Mouse (Mus musculus): Measurements from ENCODE around the gene Tctn3. TPM values are rescaled to one million over a fixed set of nuclear protein-coding genes. Genes with fewer than 3 reads are reported as not detected.

Gene Tctn3
- polyA plus RNA-seq (2015; fragmentation: Nextera tagmentation; extraction: Ambion mirVana) = 4.1 and 4.5 TPM in 2 replicates

DNA sequence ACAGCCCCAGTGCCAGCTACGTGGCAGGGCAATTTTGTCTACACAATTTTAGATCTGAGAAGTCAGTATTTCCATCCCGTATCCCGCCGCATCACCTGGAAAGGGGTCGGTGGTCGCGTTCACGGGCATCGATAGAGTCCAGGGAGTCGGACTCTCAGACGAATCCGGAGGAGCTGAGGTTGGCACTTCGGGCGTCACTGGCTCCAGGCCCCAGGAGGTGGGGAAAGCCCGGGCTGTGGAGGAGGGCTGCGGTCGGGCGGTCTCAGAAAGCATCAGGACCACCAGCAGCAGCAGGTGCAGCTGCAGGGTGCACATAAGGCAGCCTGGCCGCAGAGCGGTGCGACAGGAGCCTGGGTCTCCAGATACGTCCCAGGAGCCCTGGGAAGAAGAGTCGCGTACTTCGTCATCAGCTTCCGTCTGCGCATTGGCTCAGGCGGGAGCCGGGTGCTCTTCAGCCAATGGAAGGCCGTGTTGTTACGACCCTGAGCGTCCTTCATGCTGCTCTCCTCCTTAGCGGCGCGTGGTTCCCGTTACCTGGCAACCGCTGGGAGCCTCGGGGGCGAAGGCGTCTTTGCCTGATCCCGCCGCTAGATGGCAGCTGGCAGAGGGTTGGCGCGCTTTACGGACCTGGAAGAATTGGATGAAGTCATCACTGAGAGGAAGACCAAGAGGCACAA is at the start of gene Tctn3, which contains the start of gene Entpd1:
Tctn3 (minus strand) TSS at position 404 of the 677 bp plus-strand sequence.
Entpd1 (plus strand) TSS at position 537 of the 677 bp plus-strand sequence.
- no peak for TF ChIP-seq EP300 (optimal IDR thresholded peaks at IDR 0.05)
- peak; percentile 99 for TF ChIP-seq CTCF (IDR thresholded peaks at IDR 0.05; ENCODE audit: low read depth)
- peak within 1 kb of the TSS; percentile 65 for H3K9ac ChIP-seq (ENCODE audit: low read length)
- ATAC-seq (ENCODE audit: low FRiP score, low TSS enrichment) (peak; percentile 100), DNase-seq (ENCODE audit: low spot score) (peak; percentile 96)
- no peaks in the 10 kb centered on the region for H3K27me3 ChIP-seq (ENCODE audit: control insufficient read depth, insufficient read depth, low read length)
- H3K4me1 ChIP-seq (replicated peaks; ENCODE audit: control insufficient read depth, insufficient read depth) = no peaks in the 10 kb centered on the region
- H3K27ac ChIP-seq (replicated peaks) = no peak within 1 kb of the TSS
- no peaks in the 10 kb centered on the region for H3K9me3 ChIP-seq (ENCODE audit: control insufficient read depth, low read length)
- H3K36me3 ChIP-seq (ENCODE audit: control insufficient read depth, insufficient read depth, low read length) = peaks cover 4% of the 10 kb centered on the region; the same call in 1 of the 2 replicates
- 0% methylated on average over 45 of the region's 45 CpGs for WGBS
- H3K4me2 ChIP-seq (replicated peaks; ENCODE audit: low read depth) = peak within 1 kb of the TSS; percentile 74
- peak within 1 kb of the TSS; percentile 65 for H3K4me3 ChIP-seq (ENCODE audit: low read depth, low read length)

DNA sequence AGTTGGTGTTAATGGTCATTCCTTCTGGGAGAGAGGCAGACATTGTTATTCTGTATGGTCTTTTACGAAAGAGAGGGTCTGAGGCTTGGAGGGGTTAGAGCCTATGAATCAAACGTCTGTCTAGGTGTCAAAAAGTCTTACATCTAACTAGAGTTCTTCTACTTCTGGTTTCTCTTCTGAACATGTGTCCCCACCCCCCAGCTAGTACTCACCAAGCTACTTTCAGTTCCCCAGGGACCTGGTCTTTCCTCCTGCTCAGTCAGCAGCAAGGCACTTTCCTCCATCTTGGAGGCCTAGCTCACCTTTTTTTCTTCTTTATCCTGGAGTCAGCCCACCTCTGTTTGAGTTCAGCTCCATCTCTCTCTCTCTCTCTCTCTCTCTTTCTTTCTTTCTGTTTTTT is 49.1 kb upstream of the Tctn3 start:
- Histone ChIP-seq H3K36me3 (ENCODE audit: control insufficient read depth, insufficient read depth, low read length) (no peaks in the 10 kb centered on the region), H3K4me3 (ENCODE audit: low read depth, low read length) (peak overlapping the region; percentile 35), H3K4me2 (replicated peaks; ENCODE audit: low read depth) (peak overlapping the region; percentile 50), H3K4me1 (replicated peaks; ENCODE audit: control insufficient read depth, insufficient read depth) (0 out of 2 replicates have a peak, but pooled peaks cover 4% of the 10 kb centered on the region), H3K9ac (ENCODE audit: low read length) (peak overlapping the region; percentile 58), H3K27me3 (ENCODE audit: control insufficient read depth, insufficient read depth, low read length) (no peaks in the 10 kb centered on the region), H3K27ac (replicated peaks) (peak overlapping the region; percentile 90), H3K9me3 (ENCODE audit: control insufficient read depth, low read length) (no peaks in the 10 kb centered on the region)
- no peak for DNase-seq (ENCODE audit: low spot score)
- WGBS = 79% methylated on average over 2 of the region's 2 CpGs
- TF ChIP-seq CTCF (IDR thresholded peaks at IDR 0.05; ENCODE audit: low read depth) (no peak), EP300 (optimal IDR thresholded peaks at IDR 0.05) (no peak)
- no peak for ATAC-seq (ENCODE audit: low FRiP score, low TSS enrichment)

DNA sequence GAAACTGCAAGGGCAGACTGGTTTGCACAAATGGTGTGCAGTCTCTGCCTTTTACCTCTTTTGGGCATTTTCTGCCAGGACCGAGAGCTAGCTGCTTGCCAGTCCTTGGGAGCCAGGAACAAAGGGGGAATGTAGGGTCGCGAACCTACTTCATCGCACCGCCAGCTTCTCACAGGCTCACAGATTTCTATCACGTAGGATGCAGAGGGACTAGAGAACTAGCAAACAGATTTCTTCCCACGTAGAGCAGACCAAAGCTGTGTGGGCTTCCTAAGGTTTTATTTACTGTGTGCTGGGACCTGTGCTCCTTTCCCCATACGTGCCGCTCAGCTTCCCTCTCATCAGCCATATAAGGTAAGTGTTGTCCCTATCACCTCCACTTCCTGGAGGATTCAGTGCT is 48.5 kb upstream of the Tctn3 start:
- Histone ChIP-seq H3K9me3 (ENCODE audit: control insufficient read depth, low read length) (no peaks in the 10 kb centered on the region), H3K36me3 (ENCODE audit: control insufficient read depth, insufficient read depth, low read length) (no peaks in the 10 kb centered on the region), H3K4me2 (replicated peaks; ENCODE audit: low read depth) (peak overlapping the region; percentile 50), H3K9ac (ENCODE audit: low read length) (peak overlapping the region; percentile 58), H3K4me1 (replicated peaks; ENCODE audit: control insufficient read depth, insufficient read depth) (0 out of 2 replicates have a peak, but pooled peaks cover 4% of the 10 kb centered on the region), H3K27me3 (ENCODE audit: control insufficient read depth, insufficient read depth, low read length) (no peaks in the 10 kb centered on the region), H3K27ac (replicated peaks) (peak overlapping the region; percentile 90), H3K4me3 (ENCODE audit: low read depth, low read length) (peak overlapping the region; percentile 35)
- TF ChIP-seq EP300 (optimal IDR thresholded peaks at IDR 0.05) (no peak), CTCF (IDR thresholded peaks at IDR 0.05; ENCODE audit: low read depth) (no peak)
- DNase-seq (ENCODE audit: low spot score) (no peak), ATAC-seq (ENCODE audit: low FRiP score, low TSS enrichment) (peak; percentile 24; the same call in 1 of the 2 replicates)
- 12% methylated on average over 9 of the region's 9 CpGs for WGBS

DNA sequence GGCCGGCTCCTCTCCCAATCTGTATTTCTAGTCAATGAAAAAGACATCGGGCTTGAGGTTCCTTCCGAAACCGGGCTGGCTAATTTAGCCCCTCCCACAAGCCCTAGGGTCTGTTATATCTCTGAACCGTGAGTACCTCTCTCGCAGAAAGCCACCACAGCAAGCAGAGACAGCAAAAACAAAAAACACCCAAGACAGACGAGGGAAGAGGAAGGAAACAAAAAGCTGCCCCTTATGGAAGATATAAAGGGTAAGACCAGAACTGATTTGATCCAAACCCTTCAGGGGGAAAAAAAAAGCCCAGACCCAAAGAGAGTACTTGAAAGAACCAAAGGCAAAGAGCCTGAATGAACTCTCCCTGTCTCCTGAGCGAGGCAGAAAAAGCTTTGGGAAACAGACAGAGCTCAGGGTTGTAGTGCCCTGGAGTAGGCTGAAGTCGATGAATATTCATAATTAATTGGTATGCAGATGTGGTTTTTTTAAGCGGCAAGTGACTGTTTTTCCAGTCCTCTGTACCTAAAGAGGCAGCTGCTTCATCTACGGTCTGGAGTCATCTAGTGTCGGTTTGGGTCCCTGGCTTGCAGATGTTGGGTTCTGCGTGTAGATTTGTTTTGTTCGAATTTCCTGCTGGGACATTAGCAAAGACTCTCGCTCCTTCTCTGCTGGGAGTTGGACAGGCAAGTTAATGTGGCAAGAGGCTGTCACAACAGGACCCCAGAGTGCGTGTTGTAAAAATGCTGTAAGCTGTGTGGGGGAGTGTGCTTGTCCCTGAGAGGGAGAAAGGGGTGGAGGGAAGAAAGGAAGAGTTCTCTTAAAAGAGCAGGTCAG is 47.8 kb upstream of the Tctn3 start:
- no peak for TF ChIP-seq EP300 (optimal IDR thresholded peaks at IDR 0.05)
- TF ChIP-seq CTCF (IDR thresholded peaks at IDR 0.05; ENCODE audit: low read depth) = no peak
- Histone ChIP-seq H3K36me3 (ENCODE audit: control insufficient read depth, insufficient read depth, low read length) (no peaks in the 10 kb centered on the region), H3K4me2 (replicated peaks; ENCODE audit: low read depth) (peak overlapping the region; percentile 50), H3K9ac (ENCODE audit: low read length) (peak overlapping the region; percentile 58), H3K9me3 (ENCODE audit: control insufficient read depth, low read length) (no peaks in the 10 kb centered on the region), H3K27me3 (ENCODE audit: control insufficient read depth, insufficient read depth, low read length) (no peaks in the 10 kb centered on the region), H3K4me1 (replicated peaks; ENCODE audit: control insufficient read depth, insufficient read depth) (0 out of 2 replicates have a peak, but pooled peaks cover 4% of the 10 kb centered on the region), H3K4me3 (ENCODE audit: low read depth, low read length) (peak overlapping the region; percentile 35), H3K27ac (replicated peaks) (peak overlapping the region; percentile 90)
- ATAC-seq (ENCODE audit: low FRiP score, low TSS enrichment) (peak; percentile 6; the same call in 1 of the 2 replicates), DNase-seq (ENCODE audit: low spot score) (no peak)
- WGBS = 7% methylated on average over 16 of the region's 16 CpGs

DNA sequence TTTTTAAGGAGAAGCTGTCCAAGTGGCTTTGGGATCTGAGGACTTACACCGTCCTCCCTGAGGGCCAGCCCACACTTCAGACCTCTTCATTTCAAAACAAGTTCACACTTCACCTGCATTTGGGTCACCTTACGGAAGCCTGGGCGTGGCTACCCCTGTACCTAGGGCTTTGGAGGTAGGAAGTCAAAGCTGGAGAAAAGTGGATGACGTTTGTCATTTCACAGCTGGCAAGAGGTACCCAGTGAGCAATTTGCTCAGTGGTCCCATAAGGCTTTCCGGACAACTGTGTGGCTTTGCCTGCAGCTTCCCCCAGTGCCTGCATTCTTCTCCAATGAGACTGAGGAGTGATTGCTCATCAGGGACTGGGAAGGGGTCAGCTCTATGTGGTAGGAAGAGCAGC is 46.9 kb upstream of the Tctn3 start:
- DNase-seq (ENCODE audit: low spot score) = no peak
- Histone ChIP-seq H3K27ac (replicated peaks) (no peak overlapping the region), H3K4me1 (replicated peaks; ENCODE audit: control insufficient read depth, insufficient read depth) (0 out of 2 replicates have a peak, but pooled peaks cover 4% of the 10 kb centered on the region), H3K9ac (ENCODE audit: low read length) (no peak overlapping the region), H3K4me2 (replicated peaks; ENCODE audit: low read depth) (peak overlapping the region; percentile 50), H3K27me3 (ENCODE audit: control insufficient read depth, insufficient read depth, low read length) (no peaks in the 10 kb centered on the region), H3K9me3 (ENCODE audit: control insufficient read depth, low read length) (no peaks in the 10 kb centered on the region), H3K36me3 (ENCODE audit: control insufficient read depth, insufficient read depth, low read length) (no peaks in the 10 kb centered on the region), H3K4me3 (ENCODE audit: low read depth, low read length) (no peak overlapping the region)
- no peak for ATAC-seq (ENCODE audit: low FRiP score, low TSS enrichment)
- WGBS = 40% methylated on average over 5 of the region's 5 CpGs
- TF ChIP-seq CTCF (IDR thresholded peaks at IDR 0.05; ENCODE audit: low read depth) (no peak), EP300 (optimal IDR thresholded peaks at IDR 0.05) (no peak)

All from stomach, postnatal 0 days (tissue).